Mouse (Mus musculus) cerebellum, adult (tissue): ENCODE measurements around the gene Kdm4a.
A peak's percentile ranks its signal among the peaks of the same experiment; 100 is the strongest.

Source experiments
- ATAC-seq: cut with Nextera tagmentation; 2 replicates; pipeline ENCODE4 v1.9.2; 2017; ENCODE audit warnings: mild to moderate bottlenecking, moderate library complexity, mixed read lengths; ENCODE audit not compliant: insufficient number of reproducible peaks, low FRiP score, low TSS enrichment

Gene Kdm4a

DNA sequence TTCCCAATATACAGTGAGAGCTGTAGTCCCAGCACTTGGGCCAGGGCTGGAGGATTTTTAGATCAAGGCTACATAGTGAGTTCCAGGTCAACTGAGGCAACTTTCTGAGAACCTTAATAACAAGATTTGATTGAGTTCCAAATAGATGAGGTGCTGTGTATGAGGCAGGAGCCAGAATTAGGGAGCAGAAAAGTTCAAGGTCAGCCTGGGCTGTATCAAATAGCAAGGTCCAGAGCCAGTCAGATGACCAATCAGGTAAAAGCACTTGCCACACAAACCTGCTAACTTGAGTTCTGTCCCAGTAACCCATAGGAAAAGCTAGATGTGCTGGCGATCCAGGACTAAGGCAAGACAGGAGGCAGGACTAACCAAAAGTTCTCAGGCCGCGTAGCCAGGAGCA, 22.2 kb downstream of the Kdm4a start:
- no peak for ATAC-seq

DNA sequence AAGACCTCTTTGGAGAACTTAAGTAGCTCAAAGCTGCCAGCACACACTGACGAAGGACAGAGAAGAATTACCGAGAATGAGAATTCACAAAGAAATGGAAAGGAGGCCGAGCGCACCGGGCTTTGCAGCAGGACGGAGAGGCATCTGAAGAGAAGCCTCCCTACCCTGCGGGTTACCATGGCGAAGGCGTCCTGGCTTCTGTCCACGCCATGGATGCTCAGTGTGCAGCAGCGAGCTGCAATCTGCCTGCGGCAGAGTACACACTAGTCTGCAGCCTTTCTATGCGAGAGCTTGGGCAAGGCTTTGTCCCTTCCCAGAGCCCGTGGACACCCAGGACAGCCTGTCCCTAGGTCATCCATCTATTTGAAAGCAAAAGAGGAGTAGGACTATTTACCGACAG, 23.3 kb downstream of the Kdm4a start:
- peak; percentile 71 for ATAC-seq

DNA sequence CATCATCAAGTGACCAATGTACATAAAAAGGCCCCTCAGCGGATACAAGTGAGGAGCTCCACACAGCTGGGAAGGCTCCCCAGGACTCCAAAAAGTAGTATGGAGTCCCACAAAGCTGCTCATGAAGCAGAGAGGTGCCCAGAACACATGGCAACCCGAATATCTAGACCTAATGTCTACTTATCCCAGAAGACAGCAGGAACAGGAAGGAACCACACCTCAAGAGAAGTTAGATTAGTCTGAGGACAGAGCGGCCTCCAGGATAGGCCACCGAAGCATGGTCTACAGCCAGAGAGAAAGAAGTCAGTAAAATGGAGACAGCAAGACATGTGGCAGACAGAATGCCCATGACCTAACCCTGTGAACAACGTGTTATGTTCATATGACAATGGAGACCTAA, 25.0 kb downstream of the Kdm4a start:
- no peak for ATAC-seq

DNA sequence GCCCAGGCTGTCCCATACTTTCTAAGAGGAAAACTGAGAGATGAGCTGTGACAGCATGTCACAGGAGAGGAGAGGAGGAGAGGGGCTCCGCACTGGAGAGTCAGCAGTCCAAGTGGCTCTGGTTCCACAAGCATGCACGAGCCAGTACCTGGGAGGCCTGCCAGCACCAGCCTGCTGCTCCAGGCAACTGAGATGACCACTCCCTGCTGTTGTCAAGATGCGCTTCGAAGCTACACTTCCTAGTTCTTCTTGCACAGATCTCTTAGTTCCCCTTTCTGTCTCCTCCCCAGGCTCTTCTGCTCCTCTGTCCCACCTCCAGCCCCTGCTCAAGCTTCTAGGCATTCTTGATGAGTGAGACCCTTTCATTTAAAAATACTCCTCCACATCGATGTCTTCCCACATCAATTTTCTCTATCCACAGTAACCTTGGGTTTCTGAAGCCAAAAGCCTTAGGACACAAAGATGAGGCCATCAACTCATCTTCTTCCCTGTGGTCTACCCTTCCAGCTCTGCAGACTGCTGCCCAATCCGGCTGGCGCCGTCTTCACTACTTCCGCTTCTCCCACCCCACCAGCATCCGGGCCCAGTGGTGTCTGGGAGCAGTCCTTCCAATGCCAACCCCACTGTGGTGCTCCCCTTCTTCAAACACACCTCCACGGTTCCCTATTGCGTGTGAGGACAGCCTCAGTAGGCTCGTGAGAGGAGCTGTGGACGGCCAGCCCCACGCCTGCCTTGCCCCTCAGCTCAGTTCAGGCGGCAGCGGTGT, 27.6 kb downstream of the Kdm4a start:
- 0 out of 2 replicates have a peak, but pooled peaks have one; percentile 19 for ATAC-seq

DNA sequence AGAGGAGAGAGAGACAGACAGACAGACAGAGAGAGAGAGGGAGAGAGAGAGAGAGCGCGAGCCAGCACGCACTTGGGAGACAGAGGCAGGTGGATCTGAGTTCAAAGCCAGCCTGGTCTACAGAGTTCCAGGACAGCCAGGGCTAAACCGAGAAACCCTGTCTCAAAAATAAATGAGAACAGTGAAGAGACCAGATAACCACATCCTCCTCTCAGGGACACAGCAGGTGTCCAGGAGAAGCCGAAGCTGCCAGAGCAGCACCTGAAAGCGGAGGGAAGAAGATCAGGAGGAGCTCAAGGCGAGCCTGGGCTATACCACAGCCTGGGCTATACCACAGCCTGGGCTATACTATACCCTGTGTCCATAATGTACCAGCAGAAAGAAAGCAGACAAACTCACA, 29.0 kb downstream of the Kdm4a start:
- ATAC-seq: no peak

DNA sequence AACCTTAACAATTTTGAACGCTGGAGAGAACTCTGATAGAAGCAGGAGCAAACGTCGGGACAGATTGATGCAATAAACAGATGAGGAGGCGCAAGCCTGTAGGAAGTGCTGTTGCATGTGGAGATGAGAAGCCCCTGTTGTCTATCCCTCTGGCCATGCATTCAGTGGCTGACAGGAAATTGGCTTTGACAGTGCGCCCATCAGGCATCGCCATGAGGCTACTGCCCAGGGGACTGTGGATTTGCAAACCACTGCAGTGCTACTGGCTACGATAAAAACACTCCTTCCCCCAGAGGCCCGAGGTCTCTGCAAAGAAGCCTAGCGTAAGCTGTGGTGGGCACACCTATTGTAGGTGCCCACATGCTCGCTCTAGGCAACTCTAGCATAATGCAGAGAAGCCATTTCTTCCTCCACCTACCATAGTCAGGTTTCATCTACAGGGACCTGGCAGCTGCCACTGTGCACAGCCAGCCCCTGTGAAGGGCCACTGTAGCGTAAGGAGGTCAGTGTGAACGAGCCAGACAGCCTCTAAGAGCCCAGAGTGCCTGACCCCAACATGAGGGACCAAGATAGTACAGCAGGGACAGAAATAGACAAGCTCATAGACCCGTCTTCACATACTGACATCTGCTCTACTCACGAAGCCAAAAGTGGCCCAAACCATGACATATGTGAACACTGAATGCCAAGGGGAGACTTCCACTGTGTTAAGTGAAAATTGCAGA, 29.7 kb downstream of the Kdm4a start:
- peak; percentile 91 for ATAC-seq

DNA sequence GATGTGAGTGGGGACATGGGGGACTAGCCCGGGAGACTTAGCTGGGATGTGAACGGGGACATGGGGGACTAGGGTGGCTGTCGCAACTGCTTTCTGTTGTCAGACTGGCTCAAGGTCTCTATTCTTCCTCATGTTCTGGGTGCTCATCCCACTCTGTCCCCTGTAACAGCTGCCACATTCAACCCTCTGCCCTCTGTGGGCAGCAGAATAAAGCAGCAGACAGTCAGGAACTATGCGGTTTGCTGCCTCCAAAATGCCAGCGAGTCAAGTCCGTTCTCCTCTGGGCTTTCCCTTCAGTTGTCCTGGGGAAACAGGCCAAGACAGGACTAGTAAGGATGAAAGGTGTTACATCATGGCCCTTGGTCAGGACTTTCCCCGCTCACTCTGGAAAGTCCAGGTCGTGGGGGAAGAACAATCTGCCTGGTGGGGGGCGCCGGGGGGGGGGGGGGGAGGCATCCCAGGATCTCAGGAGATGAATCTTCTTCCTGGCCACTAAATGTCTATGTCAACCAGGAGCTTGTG, 30.7 kb downstream of the Kdm4a start:
- no peak for ATAC-seq

DNA sequence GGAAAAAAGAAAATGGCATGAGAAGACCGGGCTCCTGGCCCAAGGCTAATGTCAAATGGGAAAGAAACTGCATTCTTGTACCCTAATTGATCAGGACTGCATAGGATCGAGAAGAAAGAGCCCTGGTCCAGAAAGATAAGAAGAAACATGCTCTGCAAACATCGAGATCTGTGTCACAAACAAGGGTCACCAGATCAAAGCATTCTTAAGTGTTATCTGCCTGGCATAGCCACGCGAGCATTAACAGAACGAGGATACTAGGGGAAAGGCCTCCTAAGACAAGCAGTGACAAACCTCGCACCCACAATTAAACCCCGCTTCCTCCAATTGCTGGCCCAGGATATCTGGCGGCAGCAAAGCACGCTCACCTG, 31.5 kb downstream of the Kdm4a start:
- no peak for ATAC-seq

DNA sequence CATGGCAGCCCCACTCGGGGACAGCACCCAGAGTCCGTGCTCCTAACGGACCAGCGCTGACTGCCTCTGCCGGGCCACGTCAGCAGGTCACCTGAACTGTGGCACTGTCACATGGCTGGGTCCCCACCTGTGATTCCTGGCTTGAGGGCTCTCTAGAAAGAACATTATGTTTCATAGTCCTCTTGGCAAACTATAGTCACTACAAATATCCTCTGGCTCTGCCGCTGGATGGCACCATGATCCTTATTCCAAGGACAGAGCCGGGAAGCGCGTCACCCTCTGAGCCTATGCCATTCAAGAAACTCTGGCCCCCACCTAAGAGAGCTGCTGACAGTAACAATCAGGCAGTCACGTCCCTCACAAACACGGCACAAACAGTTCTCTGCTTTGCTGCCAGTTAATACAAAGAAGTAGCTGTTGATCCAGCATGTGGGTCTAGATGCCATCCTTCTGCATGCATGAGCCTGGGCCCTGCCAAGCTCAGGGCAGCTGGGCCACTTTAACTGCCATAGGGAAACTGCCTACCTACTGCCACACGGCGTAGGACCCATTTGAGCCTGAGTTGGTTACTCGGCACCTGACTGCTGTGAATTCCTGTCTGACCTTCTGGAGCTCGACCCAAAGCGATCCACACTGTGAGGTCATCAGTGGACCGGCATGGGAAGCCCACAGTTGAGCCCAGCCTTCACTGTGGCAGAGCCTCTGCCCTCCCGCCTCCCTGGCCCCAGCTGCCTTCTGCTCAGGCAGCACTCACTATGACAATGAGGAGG, 32.1 kb downstream of the Kdm4a start:
- no peak for ATAC-seq

DNA sequence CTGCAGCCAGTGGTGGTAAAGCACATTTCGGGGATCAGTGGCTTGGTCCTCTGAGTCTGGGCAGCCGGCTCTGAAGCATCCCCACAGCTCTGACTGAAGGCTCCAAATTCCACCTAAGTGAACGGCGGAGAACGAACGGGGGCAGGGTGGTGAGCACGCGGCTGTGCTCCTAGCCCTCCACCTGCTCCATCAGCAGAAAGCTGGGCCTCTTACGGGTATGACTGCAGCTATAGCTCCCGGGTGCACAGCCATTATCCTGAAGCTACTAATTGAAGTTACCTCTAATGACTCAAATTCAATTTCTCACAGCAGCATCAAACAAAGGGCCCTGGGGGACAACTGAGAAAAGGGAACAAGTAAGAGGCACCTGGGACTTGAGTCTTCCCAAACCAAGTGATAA, 32.8 kb downstream of the Kdm4a start:
- ATAC-seq: no peak

DNA sequence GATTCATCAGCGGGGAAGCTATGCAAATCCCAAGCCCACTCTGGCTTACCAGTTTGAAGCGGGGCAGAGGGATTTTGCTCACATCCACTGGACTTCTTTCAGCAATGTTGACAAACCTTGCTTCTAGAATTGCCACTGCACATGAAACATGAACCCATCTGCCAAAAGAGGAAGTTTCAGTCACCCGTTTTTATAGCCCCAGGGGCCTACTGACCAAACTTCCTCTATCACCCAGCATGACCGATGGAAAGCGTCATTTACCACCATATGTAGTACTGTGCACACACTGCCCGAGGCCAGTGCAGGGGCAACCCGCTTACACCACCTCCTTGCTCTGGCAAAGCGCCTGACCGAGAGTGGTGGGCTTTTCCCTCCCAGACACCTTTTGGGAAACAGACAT, 35.5 kb downstream of the Kdm4a start:
- ATAC-seq: no peak

DNA sequence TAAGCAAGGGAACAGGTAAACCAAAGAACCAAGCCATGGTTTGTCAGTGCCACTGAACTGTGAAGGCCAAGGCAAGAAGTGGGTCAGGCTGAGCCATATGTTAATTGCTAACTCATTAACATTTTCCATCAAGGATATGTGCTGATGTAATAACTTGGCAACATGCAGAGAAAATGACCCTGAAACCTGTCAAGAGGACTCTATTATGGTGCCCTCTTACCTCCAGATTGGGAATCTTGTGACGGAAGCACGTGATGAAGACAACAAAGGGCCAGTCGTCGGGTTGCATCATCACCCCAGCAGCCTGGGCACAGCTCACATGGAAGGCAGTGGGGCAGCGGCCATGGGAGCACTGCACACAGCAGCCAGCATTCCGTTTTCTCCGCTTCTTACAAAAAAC, 36.2 kb downstream of the Kdm4a start:
- no peak for ATAC-seq

DNA sequence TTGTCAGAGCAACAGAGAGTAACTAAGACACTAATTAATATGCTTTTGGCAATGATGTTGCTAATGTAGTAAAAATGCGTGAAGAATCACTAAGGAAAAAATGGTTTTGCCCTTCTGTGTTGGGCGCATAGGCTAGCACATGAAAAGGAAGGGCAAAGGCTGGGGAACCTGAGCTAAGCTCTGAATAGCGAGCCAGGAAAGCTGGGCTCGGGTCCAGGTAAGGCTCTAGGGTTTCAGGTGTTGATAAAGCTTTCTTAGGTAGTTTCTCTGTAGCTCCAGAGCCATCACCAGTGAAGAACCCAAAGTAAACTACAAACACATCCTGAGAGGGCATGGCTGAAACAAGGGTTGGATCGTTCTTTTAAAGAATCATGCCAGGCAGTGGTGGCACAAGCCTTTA, 38.3 kb downstream of the Kdm4a start:
- ATAC-seq: no peak

DNA sequence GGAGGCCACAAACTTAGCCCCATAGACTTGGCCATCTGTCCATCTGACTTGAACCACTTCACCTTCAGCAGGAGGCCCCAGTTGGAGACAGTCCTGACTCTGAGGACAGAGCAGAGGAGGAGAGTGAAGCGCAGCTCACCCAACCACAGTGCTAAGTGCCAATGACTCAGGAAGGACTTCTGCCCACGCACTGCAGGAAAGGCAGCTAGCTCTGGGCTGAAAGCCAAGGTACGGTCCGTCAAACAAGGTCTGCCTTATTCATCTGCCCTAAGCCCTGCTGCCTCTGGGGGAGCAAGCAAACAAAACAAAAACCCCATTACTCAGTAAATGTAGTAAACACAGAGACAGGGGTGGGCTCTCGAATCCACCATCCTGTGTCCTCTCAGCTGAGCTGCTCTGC, 41.0 kb downstream of the Kdm4a start:
- peak; percentile 56 for ATAC-seq

DNA sequence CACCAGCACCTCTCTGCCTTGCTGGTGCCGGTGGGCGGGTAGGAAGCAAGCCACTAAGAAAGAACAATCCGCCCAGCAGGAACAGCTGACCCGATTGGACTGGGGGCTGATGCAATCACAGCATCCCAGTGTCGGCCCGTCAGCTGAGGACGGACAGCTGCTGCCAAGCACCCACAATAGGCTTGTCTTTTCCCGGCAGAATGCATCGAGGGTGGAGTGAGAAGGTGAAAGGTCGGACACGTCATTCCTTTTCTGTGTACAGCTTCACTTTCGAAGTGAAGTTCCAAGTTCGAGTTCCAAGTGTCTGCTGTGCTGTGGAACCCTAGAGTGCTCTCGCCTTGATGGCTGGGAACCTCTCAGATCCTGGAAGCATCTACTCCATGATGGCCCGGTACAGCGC, 42.0 kb downstream of the Kdm4a start:
- ATAC-seq: no peak

DNA sequence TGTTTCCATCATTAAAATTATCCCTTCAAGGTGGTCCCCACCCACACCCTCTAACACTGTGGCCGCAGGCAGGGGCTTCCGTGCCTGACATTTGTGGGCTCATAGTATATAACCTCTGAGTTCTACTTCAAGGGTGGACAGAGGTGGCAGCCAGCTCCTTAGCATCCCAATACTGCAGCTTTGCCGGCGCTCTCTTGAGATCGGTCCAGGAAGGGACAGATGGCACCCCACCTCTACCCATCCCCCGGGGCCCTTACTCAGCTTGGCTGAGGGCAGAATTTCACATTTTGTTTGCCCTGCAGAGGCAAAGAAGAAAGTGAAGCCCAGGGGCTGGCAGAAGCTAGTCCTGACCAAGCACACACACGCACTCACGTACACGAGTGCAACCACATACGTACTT, 42.5 kb downstream of the Kdm4a start:
- ATAC-seq: no peak

DNA sequence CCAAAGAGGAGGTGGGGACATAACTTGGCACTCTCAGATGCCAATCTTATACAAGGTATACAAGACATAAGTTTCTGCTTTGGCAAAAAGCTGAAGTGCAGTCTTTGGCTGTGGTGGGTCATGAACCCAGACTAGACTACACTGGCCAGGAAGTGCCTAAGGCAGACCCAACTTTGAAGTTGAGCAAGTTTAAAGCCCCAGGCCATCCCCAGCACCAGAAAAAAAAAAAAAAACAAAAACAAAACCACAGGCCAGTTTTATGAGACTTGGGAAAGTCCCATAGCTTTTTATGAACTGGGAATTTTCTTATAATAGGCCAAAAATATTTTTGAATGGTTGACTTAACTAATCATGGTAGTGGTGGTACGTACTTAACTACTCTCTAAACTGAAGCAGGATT, 44.4 kb downstream of the Kdm4a start:
- ATAC-seq: no peak; the same call in 1 of the 2 replicates

DNA sequence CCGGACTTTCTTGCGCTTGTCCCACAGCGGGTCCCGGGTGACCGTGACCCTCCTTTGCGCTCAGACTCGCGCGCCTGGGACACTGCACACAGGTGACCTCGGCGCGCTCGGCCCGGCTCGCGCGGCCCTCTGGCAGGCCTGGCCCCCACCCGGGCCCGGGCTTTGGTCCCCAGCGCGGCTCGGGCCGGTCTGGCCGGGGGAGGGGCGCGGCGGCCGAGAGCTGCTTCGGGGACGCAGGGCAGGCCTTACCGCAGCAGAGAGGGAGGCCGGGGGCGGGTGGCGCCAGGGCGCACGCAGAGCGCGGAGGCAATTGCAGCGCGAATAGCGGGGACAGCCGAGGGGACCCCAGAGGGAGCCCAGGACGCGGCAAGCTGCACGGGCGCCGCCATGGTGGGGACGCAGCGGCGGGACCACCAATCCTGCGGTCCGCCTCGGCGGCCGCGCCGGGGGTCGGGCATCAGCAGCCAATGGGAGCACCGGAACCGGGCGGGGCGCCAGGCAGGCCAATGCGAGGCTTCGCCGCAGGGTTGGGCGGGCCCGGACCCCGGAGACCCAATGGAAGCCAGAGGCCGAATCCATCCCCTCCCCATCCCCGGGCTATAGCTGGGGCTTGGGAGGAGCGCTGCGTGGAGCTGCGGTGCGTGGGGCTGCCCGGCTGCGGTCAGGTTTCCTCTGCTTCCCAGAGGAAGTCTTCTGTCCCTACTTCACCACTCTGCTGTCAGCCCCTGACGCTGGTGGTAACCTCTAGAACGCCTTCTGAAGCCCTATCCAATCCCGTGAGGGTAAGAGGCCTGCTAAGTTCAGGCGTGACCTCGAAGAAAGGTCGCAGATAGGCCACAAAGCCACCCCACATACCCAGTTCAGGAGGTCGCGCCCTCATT, 45.1 kb downstream of the Kdm4a start, which contains the start of gene St3gal3:
TSS of gene St3gal3 (minus strand) at position 430 of the 881 bp plus-strand sequence.
- peak; percentile 89 for ATAC-seq

DNA sequence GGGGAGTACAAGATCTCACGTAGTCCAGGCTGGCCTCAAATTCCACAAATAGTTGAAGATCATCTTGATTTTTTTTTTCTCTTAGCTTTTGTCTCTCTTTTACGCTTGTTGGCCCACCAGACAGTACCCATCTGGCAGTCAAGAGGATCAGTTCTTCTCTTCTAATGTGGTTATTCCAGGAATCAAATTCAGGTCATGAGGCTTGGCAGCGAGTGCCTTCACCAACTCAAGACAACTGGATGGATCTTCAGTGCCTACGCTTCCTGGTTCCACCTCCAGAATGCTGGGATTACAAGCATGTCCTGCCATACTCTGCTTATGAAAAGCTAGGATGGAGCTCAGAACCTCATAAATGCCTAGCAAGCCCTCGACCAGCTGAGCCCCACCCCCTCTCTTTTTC, 48.5 kb downstream of the Kdm4a start:
- no peak for ATAC-seq
